Mouse (Mus musculus) embryonic stem cell, embryonic (primary cell): Measurements from ENCODE around the gene Gm5901.
"Not testable (repeated sequence)": the region's sequence is repeated elsewhere in the genome, so short reads cannot be mapped to it uniquely, and the experiment has no call there.

ENCODE experiments used
- CTCF ChIA-PET, 4 experiments: fragments of 300-600 bp in 2 of 4; fragments of 350-600 bp in 2 of 4; sonication (Branson Sonifier 250); formaldehyde crosslinking; loops; one replicate each; lab custom pipeline; 2022; ENCODE audit warnings: inconsistent platforms in 2 of 4; lab: Charles Lee
- POLR2A ChIA-PET, 4 experiments: fragments of 300-600 bp in 2 of 4; fragments of 350-600 bp in 2 of 4; sonication (Branson Sonifier 250); formaldehyde crosslinking; loops; one replicate each; lab custom pipeline; 2022; ENCODE audit warnings: antibody characterized with exemption in 4 of 4, inconsistent platforms in 1 of 4; lab: Charles Lee

Gene Gm5901

GRCm38 (mm10) chr7:105374866-105375265 lies at the start of gene Gm5901:
Gm5901 (plus strand) TSS chr7:105375038.
- POLR2A ChIA-PET: interaction anchor here in 1 of 4 experiments (2.0 kb wide), 1 partner anchor 14 kb away, joined by 6 read pairs; no protein-coding TSS in a partner anchor
- CTCF ChIA-PET: no interaction called here

DNA sequence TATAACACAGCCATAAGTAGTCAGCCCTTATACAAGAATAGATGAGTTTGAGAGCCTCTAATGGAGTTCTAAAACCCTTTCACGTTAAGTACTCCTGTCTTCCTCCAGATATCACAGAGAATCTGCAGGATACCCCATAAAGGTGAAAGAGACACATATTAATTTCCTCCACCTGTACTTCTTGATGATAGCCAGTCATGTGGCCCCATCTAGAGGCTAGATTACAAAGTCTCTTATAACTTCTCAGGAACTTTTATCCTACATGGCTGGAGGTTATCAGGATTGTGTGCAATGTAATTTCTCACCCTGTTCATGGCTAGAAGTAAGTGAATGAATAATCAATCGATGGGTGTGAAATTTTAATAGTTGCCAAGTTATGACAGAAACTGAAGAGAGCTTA lies 49.5 kb upstream of the Gm5901 start:
- ChIA-PET POLR2A (no interaction called here), CTCF (interaction anchor here in 1 of 4 experiments (0.6 kb wide), 2 partner anchors 99 to 1271 kb away, joined by 3 read pairs; no protein-coding TSS in a partner anchor)

DNA sequence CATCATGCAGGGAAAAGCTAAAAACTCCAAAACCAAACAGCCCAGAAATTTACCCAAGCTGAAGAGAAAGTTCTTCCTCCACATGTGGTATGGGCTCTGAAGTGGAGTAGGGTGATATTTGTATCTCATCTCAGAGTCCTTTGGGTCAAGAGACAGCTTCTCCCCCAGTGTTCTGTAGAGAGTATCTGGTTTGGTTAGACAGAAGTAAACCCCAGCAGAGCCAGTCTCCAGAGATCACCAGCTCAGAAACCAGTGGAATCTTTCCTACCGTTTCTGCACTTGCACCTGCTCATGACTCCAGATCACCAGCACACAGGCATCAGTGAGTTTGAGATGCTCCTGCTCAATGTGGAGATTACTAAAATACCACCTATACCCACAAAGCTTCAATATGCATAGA lies 40.8 kb upstream of the Gm5901 start, which contains the start of gene Olfr690:
TSS of gene Olfr690 (minus strand) at position 101 of the 400 bp plus-strand sequence.
- POLR2A ChIA-PET: no interaction called here
- CTCF ChIA-PET: no interaction called here

- ChIA-PET POLR2A (no interaction called here), CTCF (no interaction called here)
These were observed 32.7 kb upstream of the Gm5901 start, which contains the start of gene Olfr691 for GRCm38 (mm10) chr7:105342170-105342569. Olfr691 (minus strand) TSS chr7:105342270.

- ChIA-PET CTCF (no interaction called here), POLR2A (no interaction called here)
These were observed 32.1 kb upstream of the Gm5901 start for GRCm38 (mm10) chr7:105342752-105343151.

GRCm38 (mm10) chr7:105356064-105356463 lies 18.8 kb upstream of the Gm5901 start:
- CTCF ChIA-PET, POLR2A ChIA-PET: not testable (repeated sequence)

DNA sequence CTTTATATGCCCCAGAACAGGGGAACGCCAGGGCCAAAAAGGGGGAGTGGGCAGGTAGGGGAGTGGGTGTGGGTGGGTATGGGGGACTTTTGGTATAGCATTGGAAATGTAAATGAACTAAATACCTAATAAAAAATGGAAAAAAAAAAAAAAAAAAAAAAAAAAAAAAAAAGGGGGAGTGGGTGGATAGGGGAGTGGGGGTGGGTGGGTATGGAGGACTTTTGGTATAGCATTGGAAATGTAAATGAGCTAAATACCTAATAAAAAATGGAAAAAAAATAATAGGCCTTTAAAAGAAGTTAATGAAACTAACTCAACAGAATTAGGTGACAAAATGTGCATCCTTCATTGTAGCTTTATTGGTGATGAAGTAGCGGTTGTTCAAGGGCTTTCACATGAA lies 18.4 kb upstream of the Gm5901 start:
- POLR2A ChIA-PET: not testable (repeated sequence)

GRCm38 (mm10) chr7:105361713-105362112 lies 13.1 kb upstream of the Gm5901 start:
- ChIA-PET POLR2A (interaction anchor here in 1 of 4 experiments (0.5 kb wide), 1 partner anchor 189 kb away, joined by 3 read pairs; no protein-coding TSS in a partner anchor), CTCF (no interaction called here)

More for the DNA sequence above, 18.4 kb upstream of the Gm5901 start:
- CTCF ChIA-PET: not testable (repeated sequence)

- ChIA-PET POLR2A (no interaction called here), CTCF (no interaction called here)
These were observed 7.6 kb upstream of the Gm5901 start for GRCm38 (mm10) chr7:105367268-105367667.

DNA sequence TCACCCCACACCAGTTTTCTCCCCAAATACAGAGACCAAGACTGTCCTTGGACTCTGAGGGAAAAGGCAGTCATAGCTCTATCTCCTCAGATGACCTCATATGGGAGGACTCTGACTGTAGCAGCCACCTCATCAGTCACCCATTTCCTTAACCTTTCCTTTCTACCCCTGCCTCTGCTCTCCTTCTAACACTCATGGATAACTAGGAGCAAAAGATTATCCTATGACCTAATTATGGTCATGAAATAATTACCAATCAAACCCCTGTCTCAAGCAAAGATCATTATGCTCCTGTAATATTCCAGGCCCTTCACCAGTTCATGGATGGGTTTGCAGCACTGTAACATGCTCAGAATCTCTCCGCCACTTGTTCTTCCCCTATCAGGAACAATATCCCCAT lies 6.9 kb upstream of the Gm5901 start, which contains the start of gene Olfr692:
TSS of gene Olfr692 (plus strand) at position 301 of the 400 bp plus-strand sequence.
- POLR2A ChIA-PET: interaction anchor here in 1 of 4 experiments (0.6 to 1.5 kb wide), 2 partner anchors 23 to 32 kb away, joined by 3 read pairs; partner anchors contain the start of gene Fam160a2
- CTCF ChIA-PET: no interaction called here

DNA sequence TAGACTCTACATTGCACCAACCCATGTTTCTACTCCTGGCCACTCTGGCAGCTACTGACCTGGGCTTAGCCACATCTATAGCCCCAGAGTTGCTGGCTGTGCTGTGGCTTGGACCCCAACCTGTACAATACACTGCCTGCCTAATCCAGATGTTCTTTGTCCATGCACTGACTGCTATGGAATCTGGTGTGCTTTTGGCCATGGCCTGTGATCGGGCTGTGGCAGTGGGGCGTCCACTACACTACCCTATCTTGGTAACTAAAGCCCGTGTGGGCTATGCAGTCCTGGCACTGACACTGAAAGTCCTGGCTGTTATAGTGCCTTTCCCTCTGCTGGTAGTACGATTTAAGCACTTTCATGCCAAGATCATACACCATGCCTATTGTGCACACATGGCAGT lies 6.3 kb upstream of the Gm5901 start:
- ChIA-PET POLR2A (interaction anchor here in 1 of 4 experiments (0.6 to 1.5 kb wide), 2 partner anchors 22 to 31 kb away, joined by 3 read pairs; partner anchors contain the start of gene Fam160a2), CTCF (no interaction called here)

DNA sequence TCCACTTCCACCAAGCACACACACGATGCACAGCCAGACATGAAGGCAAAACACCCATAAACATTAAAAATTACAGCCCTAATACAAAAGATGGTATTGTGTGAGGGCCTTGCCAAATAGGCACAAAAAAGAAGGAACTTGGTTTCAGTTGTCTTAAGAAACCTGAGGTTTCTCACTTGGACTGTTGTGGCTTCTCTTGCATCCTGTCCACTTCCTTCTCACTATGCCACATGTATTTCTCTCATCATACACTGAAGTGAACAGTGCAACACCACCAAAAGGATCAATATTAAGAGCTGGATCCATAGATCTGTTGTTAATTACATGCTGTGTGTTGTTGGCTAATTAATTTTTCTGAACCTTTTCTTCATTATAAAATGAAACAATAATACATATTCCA lies 1.9 kb upstream of the Gm5901 start:
- ChIA-PET CTCF (interaction anchor here in 1 of 4 experiments (0.6 kb wide), 1 partner anchor 57 kb away, joined by 3 read pairs; no protein-coding TSS in a partner anchor), POLR2A (interaction anchor here in 1 of 4 experiments (1.2 kb wide), 1 partner anchor 27 kb away, joined by 3 read pairs; no protein-coding TSS in a partner anchor)

- POLR2A ChIA-PET: interaction anchor here in 1 of 4 experiments (1.2 kb wide), 1 partner anchor 27 kb away, joined by 3 read pairs; no protein-coding TSS in a partner anchor
- CTCF ChIA-PET: interaction anchor here in 1 of 4 experiments (0.6 kb wide), 1 partner anchor 57 kb away, joined by 3 read pairs; no protein-coding TSS in a partner anchor
These were observed 1.3 kb upstream of the Gm5901 start for GRCm38 (mm10) chr7:105373509-105373908.

- ChIA-PET POLR2A (interaction anchor here in 1 of 4 experiments (1.2 kb wide), 1 partner anchor 26 kb away, joined by 3 read pairs; no protein-coding TSS in a partner anchor), CTCF (no interaction called here)
These were observed 862 bp upstream of the Gm5901 start for GRCm38 (mm10) chr7:105373976-105374375.

DNA sequence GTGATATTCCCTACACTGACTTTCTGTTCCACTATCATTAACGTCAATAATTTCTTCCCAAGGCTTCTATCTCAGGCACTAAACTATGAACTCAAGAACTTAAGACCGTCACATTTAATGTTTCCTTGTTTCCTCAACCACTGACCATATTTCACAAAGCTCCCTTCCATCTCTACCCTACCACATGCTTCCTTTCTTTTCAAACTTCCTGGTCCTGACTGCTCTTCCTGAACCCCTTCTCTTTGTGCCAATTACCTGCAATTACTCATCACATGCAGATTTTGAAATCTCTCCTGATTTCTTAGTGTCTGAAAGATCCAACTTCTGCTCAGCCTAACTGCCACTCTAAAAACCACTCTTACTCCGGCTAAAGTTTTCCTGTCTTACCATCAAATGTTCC lies 5.5 kb downstream of the Gm5901 start:
- ChIA-PET CTCF (interaction anchor here in 1 of 4 experiments (1.1 kb wide), 1 partner anchor 31 kb away, joined by 4 read pairs; no protein-coding TSS in a partner anchor), POLR2A (interaction anchor here in 2 of 4 experiments (0.7 to 1.4 kb wide), 4 partner anchors 9 to 97 kb away, joined by 3 to 4 read pairs (median 4); partner anchors contain the start of gene Fam160a2 (in 1 of the 2))

DNA sequence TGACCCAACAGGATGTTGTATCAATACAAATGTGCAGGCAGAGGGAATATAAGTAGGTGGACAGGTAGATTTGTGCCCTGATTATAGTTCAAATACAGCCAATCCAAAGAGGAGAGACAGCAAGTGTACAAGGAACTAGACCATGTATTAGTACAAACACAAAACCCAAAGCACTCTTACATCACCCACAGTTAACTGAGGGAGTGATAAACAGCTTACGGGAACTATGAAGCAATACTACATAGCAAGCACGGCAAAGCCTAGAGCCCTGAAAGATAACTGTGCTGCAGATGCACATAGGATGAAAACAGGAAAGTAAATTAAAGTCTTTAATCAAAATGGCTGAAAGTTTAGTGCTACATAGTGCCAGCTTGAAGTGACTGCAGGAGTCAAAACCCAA lies 12.9 kb downstream of the Gm5901 start:
- ChIA-PET POLR2A (interaction anchor here in 1 of 4 experiments (1.0 kb wide), 1 partner anchor 9 kb away, joined by 3 read pairs; no protein-coding TSS in a partner anchor), CTCF (no interaction called here)

GRCm38 (mm10) chr7:105390236-105390635 lies 15.4 kb downstream of the Gm5901 start:
- CTCF ChIA-PET: interaction anchor here in 1 of 4 experiments (0.6 kb wide), 1 partner anchor 119 kb away, joined by 3 read pairs; no protein-coding TSS in a partner anchor
- POLR2A ChIA-PET: interaction anchor here in 3 of 4 experiments (0.6 to 4.0 kb wide), 7 partner anchors 10 to 337 kb away, joined by 3 to 19 read pairs (median 4); partner anchors contain the start of genes Fam160a2 (in 3 of the 3), Gm5901 (in 1 of the 3) and Olfr692 (in 1 of the 3)

- CTCF ChIA-PET: no interaction called here
- POLR2A ChIA-PET: interaction anchor here in 1 of 4 experiments (0.7 to 1.1 kb wide), 3 partner anchors 10 to 18 kb away, joined by 3 read pairs; partner anchors contain the start of gene Cnga4
These were observed 19.8 kb downstream of the Gm5901 start for GRCm38 (mm10) chr7:105394606-105395005.

- ChIA-PET CTCF (no interaction called here), POLR2A (interaction anchor here in 1 of 4 experiments (0.7 to 1.1 kb wide), 3 partner anchors 10 to 19 kb away, joined by 3 read pairs; partner anchors contain the start of gene Cnga4)
These were observed 20.4 kb downstream of the Gm5901 start for GRCm38 (mm10) chr7:105395131-105395820.
